ENCODE assay signal across 8 mouse cellular contexts in genomic region chr10:86972503-86972826, GRCm38 (mm10). TPM values are rescaled to one million over a fixed set of nuclear protein-coding genes. Genes with fewer than 3 reads are reported as not detected.
DNase-seq lines count a peak whose midpoint lies in the region; ATAC-seq and TF ChIP-seq lines count a peak whose summit lies in the region.
"Had no signal": no experiment of that assay in that cellular context is flagged by ENCODE, and none has a peak within 500 bp of the region (broad histone marks: within the 10 kb centered on the region; RNA-seq: fewer than 3 reads in every experiment).

No protein-coding gene starts in this region.

- no peak for TF ChIP-seq CTCF in intestine, postnatal 0 days (IDR thresholded peaks at IDR 0.05; ENCODE audit: low read depth)

- H3K27me3 ChIP-seq in lung, embryonic 15.5 days = no peaks in the 10 kb centered on the region
- H3K27me3 ChIP-seq in forebrain, embryonic 13.5 days = peaks cover 7% of the 10 kb centered on the region
- no peaks in the 10 kb centered on the region for H3K27me3 ChIP-seq in intestine, postnatal 0 days (replicated peaks; ENCODE audit: control insufficient read depth, insufficient read depth, low read length)
- no peaks in the 10 kb centered on the region for H3K27me3 ChIP-seq in neural tube, embryonic 14.5 days (ENCODE audit: control insufficient read depth, insufficient read depth, low read length)
- H3K27me3 ChIP-seq: Patski had no signal

- no peak overlapping the region for H3K27ac ChIP-seq in lung, embryonic 15.5 days
- H3K27ac ChIP-seq in forebrain, embryonic 13.5 days = no peak overlapping the region
- no peak overlapping the region for H3K27ac ChIP-seq in intestine, postnatal 0 days (ENCODE audit: low read depth, low read length)
- H3K27ac ChIP-seq in neural tube, embryonic 14.5 days (ENCODE audit: low read depth, low read length) = no peak overlapping the region

- no peak for ATAC-seq in lung, embryonic 15.5 days (ENCODE audit: borderline replicate concordance, extremely low read depth, low FRiP score, low TSS enrichment)
- ATAC-seq in forebrain, embryonic 13.5 days = peak; percentile 59
- ATAC-seq in intestine, postnatal 0 days = no peak
- peak; percentile 83 for ATAC-seq in neural tube, embryonic 14.5 days (ENCODE audit: low read depth)
- ATAC-seq: Patski had no signal

- no peak overlapping the region for H3K9ac ChIP-seq in lung, embryonic 15.5 days
- H3K9ac ChIP-seq in forebrain, embryonic 13.5 days = no peak overlapping the region
- H3K9ac ChIP-seq in intestine, postnatal 0 days (ENCODE audit: low read depth, low read length) = 0 out of 2 replicates have a peak overlapping the region, but pooled peaks have one; percentile 23
- H3K9ac ChIP-seq in neural tube, embryonic 14.5 days (replicated peaks; ENCODE audit: low read depth, low read length) = no peak overlapping the region

- no peak for DNase-seq in lung, postnatal 4 days
- DNase-seq in cerebellum, adult 8-10 months = no peak
- no peak for DNase-seq in gastrocnemius, adult 8-10 months (ENCODE audit: low spot score in 2 of 2)

- no peaks in the 10 kb centered on the region for H3K9me3 ChIP-seq in lung, embryonic 15.5 days
- H3K9me3 ChIP-seq in forebrain, embryonic 13.5 days (replicated peaks) = no peaks in the 10 kb centered on the region
- H3K9me3 ChIP-seq in intestine, postnatal 0 days (ENCODE audit: control insufficient read depth) = no peaks in the 10 kb centered on the region
- no peaks in the 10 kb centered on the region for H3K9me3 ChIP-seq in neural tube, embryonic 14.5 days (ENCODE audit: control insufficient read depth, low read length)

- H3K4me1 ChIP-seq in lung, embryonic 15.5 days = 0 out of 2 replicates have a peak, but pooled peaks cover 7% of the 10 kb centered on the region
- H3K4me1 ChIP-seq in forebrain, embryonic 13.5 days = peaks cover 10% of the 10 kb centered on the region; the same call in 1 of the 2 replicates
- H3K4me1 ChIP-seq in intestine, postnatal 0 days (replicated peaks; ENCODE audit: control insufficient read depth, insufficient read depth, low read length) = no peaks in the 10 kb centered on the region
- H3K4me1 ChIP-seq in neural tube, embryonic 14.5 days (ENCODE audit: control insufficient read depth, insufficient read depth, low read length) = no peaks in the 10 kb centered on the region

- H3K36me3 ChIP-seq in lung, embryonic 15.5 days = no peaks in the 10 kb centered on the region
- no peaks in the 10 kb centered on the region for H3K36me3 ChIP-seq in forebrain, embryonic 13.5 days (ENCODE audit: poor library complexity, severe bottlenecking)
- H3K36me3 ChIP-seq in intestine, postnatal 0 days (ENCODE audit: control insufficient read depth, insufficient read depth) = no peaks in the 10 kb centered on the region
- H3K36me3 ChIP-seq in neural tube, embryonic 14.5 days (ENCODE audit: control insufficient read depth, insufficient read depth, low read length) = no peaks in the 10 kb centered on the region

- H3K4me3 ChIP-seq in lung, embryonic 15.5 days = no peak overlapping the region
- H3K4me3 ChIP-seq in forebrain, embryonic 13.5 days = peak overlapping the region; percentile 23; the same call in 1 of the 2 replicates
- no peak overlapping the region for H3K4me3 ChIP-seq in intestine, postnatal 0 days (ENCODE audit: low read depth, low read length)
- peak overlapping the region; percentile 11; the same call in 1 of the 2 replicates for H3K4me3 ChIP-seq in neural tube, embryonic 14.5 days (ENCODE audit: low read depth, low read length)

- H3K4me2 ChIP-seq in lung, embryonic 15.5 days = peak overlapping the region; percentile 43
- H3K4me2 ChIP-seq in forebrain, embryonic 13.5 days = peak overlapping the region; percentile 52
- H3K4me2 ChIP-seq in intestine, postnatal 0 days (replicated peaks; ENCODE audit: low read depth) = peak overlapping the region; percentile 56
- peak overlapping the region; percentile 35 for H3K4me2 ChIP-seq in neural tube, embryonic 14.5 days (ENCODE audit: low read depth, low read length)

- 28% methylated on average over 7 of the region's 7 CpGs for WGBS in lung, embryonic 15.5 days
- 20% methylated on average over 7 of the region's 7 CpGs for WGBS in forebrain, embryonic 13.5 days
- 30% methylated on average over 7 of the region's 7 CpGs for WGBS in intestine, postnatal 0 days
- WGBS in neural tube, embryonic 14.5 days = 21% methylated on average over 7 of the region's 7 CpGs

RNA-seq across cellular contexts. Expression of gene Stab2, which starts 35.4 kb away (rescaled TPM):
- polyA plus RNA-seq in lung, embryonic 15.5 days (2015; fragmentation: Nextera tagmentation; extraction: Ambion mirVana) = 5.0 and 6.2 TPM in 2 replicates
- polyA plus RNA-seq in forebrain, embryonic 13.5 days (2015; fragmentation: Nextera tagmentation; extraction: Ambion mirVana) = 0.09 TPM in 1 of 2 replicates, not detected in the other
- 0.66 and 1.1 TPM in 2 replicates for polyA plus RNA-seq in intestine, postnatal 0 days (2015; fragmentation: Nextera tagmentation; extraction: Ambion mirVana)
- polyA plus RNA-seq in neural tube, embryonic 14.5 days (2014; fragmentation: Nextera tagmentation; extraction: Ambion mirVana) = 0.23 and 0.36 TPM in 2 replicates
- 1 to 10 TPM; 3.9 to 8.1 (median 6.1) TPM for total RNA-seq in gastrocnemius, adult 8-10 months (2022)

Comparison
In these comparisons a context has a peak if more than half of its experiments do, and no peak if none do; other contexts are left out.
1. ATAC-seq: peak in forebrain, embryonic 13.5 days (single experiment) and neural tube, embryonic 14.5 days (single experiment); none in lung, embryonic 15.5 days (single experiment) and intestine, postnatal 0 days (single experiment).
2. H3K4me3 ChIP-seq: peak in forebrain, embryonic 13.5 days (single experiment) and neural tube, embryonic 14.5 days (single experiment); none in lung, embryonic 15.5 days (single experiment) and intestine, postnatal 0 days (single experiment).
3. Peak in every context shown above with its lines, with median percentiles within 50 percentile points of each other: H3K4me2 ChIP-seq.